Mouse (Mus musculus) intestine, embryonic 14.5 days (tissue): ENCODE measurements around the gene Trim45. TPM values are rescaled to one million over a fixed set of nuclear protein-coding genes. Genes with fewer than 3 reads are reported as not detected.

Experiments used
- ATAC-seq: fragments of 200-750 bp; cut with Nextera tagmentation; replicated peaks from 2 replicates; pipeline ENCODE4 v1.8.0; 2017; ENCODE audit warnings: low read depth, moderate number of reproducible peaks, moderate TSS enrichment, moderate library complexity; ENCODE audit not compliant: low FRiP score, low TSS enrichment
- DNase-seq: peaks from one replicate; pipeline ENCODE4 v3.0.0-alpha.2; 2018; ENCODE audit warnings: low spot score
- H3K27ac ChIP-seq: fragments of 300-500 bp; sonication (generic); 2 replicates; pipeline ENCODE4 v1.5.1; 2014; ENCODE audit warnings: low read depth, mild to moderate bottlenecking, control low read depth
- H3K27me3 ChIP-seq: fragments of 300-500 bp; sonication (generic); replicated peaks from 2 replicates; pipeline ENCODE4 v1.6.1; 2014; ENCODE audit warnings: low read length, control low read depth; ENCODE audit not compliant: control insufficient read depth, insufficient read depth
- H3K36me3 ChIP-seq: fragments of 300-500 bp; sonication (generic); 2 replicates; pipeline ENCODE4 v1.6.1; 2014; ENCODE audit warnings: low read length, control low read depth; ENCODE audit not compliant: control insufficient read depth, insufficient read depth
- H3K4me1 ChIP-seq: fragments of 300-500 bp; sonication (generic); replicated peaks from 2 replicates; pipeline ENCODE4 v1.6.1; 2014; ENCODE audit warnings: low read length, control low read depth, mixed read lengths; ENCODE audit not compliant: control insufficient read depth, insufficient read depth
- H3K4me2 ChIP-seq: fragments of 300-500 bp; sonication (generic); 2 replicates; pipeline ENCODE4 v1.6.1; 2014; ENCODE audit warnings: low read length
- H3K4me3 ChIP-seq: fragments of 300-500 bp; sonication (generic); 2 replicates; pipeline ENCODE4 v1.5.1; 2014; ENCODE audit warnings: low read depth, low read length, control low read depth, mixed read lengths
- H3K9ac ChIP-seq: fragments of 300-500 bp; sonication (generic); 2 replicates; pipeline ENCODE4 v1.6.1; 2014; ENCODE audit warnings: mild to moderate bottlenecking, low read length
- H3K9me3 ChIP-seq: fragments of 300-500 bp; sonication (generic); 2 replicates; pipeline ENCODE4 v1.6.1; 2016; ENCODE audit warnings: low read length, control low read depth; ENCODE audit not compliant: control insufficient read depth
- WGBS: fragments of 180-500 bp; shearing (Covaris S2); extraction: QIAGEN DNeasy Blood & Tissue Kit; methylation state at CpG from one replicate; pipeline ENCODE4 v1.1.7; 2014; 5-methylcytosine and 5-hydroxymethylcytosine counted together
- polyA plus RNA-seq: library from polyadenylated mRNA; unstranded; fragments of >200 nt; fragmentation: Nextera tagmentation; extraction: Ambion mirVana; gene quantifications from 2 replicates; pipeline ENCODE4 v1.2.1, GENCODE M21; 2014

Gene Trim45
- polyA plus RNA-seq, 1 experiment from 2014 or later: 4.5 TPM

GRCm38 (mm10) chr3:100906128-100906527 is 15.9 kb upstream of the Trim45 start:
- Histone ChIP-seq H3K9ac (no peak overlapping the region), H3K4me2 (no peak overlapping the region), H3K27ac (no peak overlapping the region), H3K9me3 (no peaks in the 10 kb centered on the region), H3K27me3 (no peaks in the 10 kb centered on the region), H3K4me1 (peaks cover 7% of the 10 kb centered on the region), H3K4me3 (no peak overlapping the region), H3K36me3 (no peaks in the 10 kb centered on the region)
- WGBS: 55% methylated on average over 6 of the region's 6 CpGs
- ATAC-seq: no peak
- no peak for DNase-seq

GRCm38 (mm10) chr3:100906916-100907315 is 15.1 kb upstream of the Trim45 start:
- H3K27ac ChIP-seq: no peak overlapping the region
- no peaks in the 10 kb centered on the region for H3K36me3 ChIP-seq
- DNase-seq (no peak), ATAC-seq (no peak)
- H3K9me3 ChIP-seq: no peaks in the 10 kb centered on the region
- no peak overlapping the region for H3K4me2 ChIP-seq
- peaks cover 15% of the 10 kb centered on the region for H3K4me1 ChIP-seq
- H3K27me3 ChIP-seq: no peaks in the 10 kb centered on the region
- 41% methylated on average over 3 of the region's 3 CpGs for WGBS
- no peak overlapping the region for H3K9ac ChIP-seq
- no peak overlapping the region for H3K4me3 ChIP-seq

- WGBS: 31% methylated on average over 6 of the region's 6 CpGs
These were observed 13.4 kb upstream of the Trim45 start for GRCm38 (mm10) chr3:100908594-100908993.

GRCm38 (mm10) chr3:100910621-100911020 is 11.4 kb upstream of the Trim45 start:
- Histone ChIP-seq H3K9ac (no peak overlapping the region), H3K27ac (peak overlapping the region; percentile 71), H3K4me2 (no peak overlapping the region), H3K27me3 (no peaks in the 10 kb centered on the region), H3K9me3 (no peaks in the 10 kb centered on the region), H3K4me1 (peaks cover 17% of the 10 kb centered on the region), H3K4me3 (no peak overlapping the region), H3K36me3 (no peaks in the 10 kb centered on the region)
- 27% methylated on average over 5 of the region's 5 CpGs for WGBS
- DNase-seq (no peak), ATAC-seq (no peak)

More at GRCm38 (mm10) chr3:100908594-100908993, 13.4 kb upstream of the Trim45 start:
- Histone ChIP-seq H3K4me2 (no peak overlapping the region), H3K27ac (peak overlapping the region; percentile 5; the same call in 1 of the 2 replicates), H3K4me3 (no peak overlapping the region), H3K36me3 (no peaks in the 10 kb centered on the region), H3K9me3 (no peaks in the 10 kb centered on the region), H3K9ac (no peak overlapping the region), H3K4me1 (peaks cover 17% of the 10 kb centered on the region), H3K27me3 (no peaks in the 10 kb centered on the region)
- no peak for ATAC-seq
- no peak for DNase-seq

GRCm38 (mm10) chr3:100911026-100911425 is 11.0 kb upstream of the Trim45 start:
- H3K36me3 ChIP-seq: no peaks in the 10 kb centered on the region
- no peak overlapping the region for H3K4me2 ChIP-seq
- ATAC-seq (no peak), DNase-seq (no peak)
- peak overlapping the region; percentile 71 for H3K27ac ChIP-seq
- H3K9me3 ChIP-seq: no peaks in the 10 kb centered on the region
- no peak overlapping the region for H3K9ac ChIP-seq
- H3K27me3 ChIP-seq: no peaks in the 10 kb centered on the region
- H3K4me3 ChIP-seq: no peak overlapping the region
- WGBS: 48% methylated on average over 9 of the region's 9 CpGs
- H3K4me1 ChIP-seq: peaks cover 17% of the 10 kb centered on the region

GRCm38 (mm10) chr3:100911498-100912213 is 10.3 kb upstream of the Trim45 start:
- 39% methylated on average over 7 of the region's 7 CpGs for WGBS
- peak; percentile 66; the same call in 1 of the 2 replicates for ATAC-seq
- no peaks in the 10 kb centered on the region for H3K36me3 ChIP-seq
- no peak overlapping the region for H3K4me2 ChIP-seq
- peaks cover 17% of the 10 kb centered on the region for H3K4me1 ChIP-seq
- no peak for DNase-seq
- H3K4me3 ChIP-seq: no peak overlapping the region
- no peak overlapping the region for H3K9ac ChIP-seq
- no peaks in the 10 kb centered on the region for H3K27me3 ChIP-seq
- peak overlapping the region; percentile 71 for H3K27ac ChIP-seq
- no peaks in the 10 kb centered on the region for H3K9me3 ChIP-seq

GRCm38 (mm10) chr3:100916844-100917243 is 5.2 kb upstream of the Trim45 start:
- Histone ChIP-seq H3K9ac (no peak overlapping the region), H3K27ac (no peak overlapping the region), H3K4me3 (no peak overlapping the region), H3K4me2 (no peak overlapping the region), H3K9me3 (no peaks in the 10 kb centered on the region), H3K36me3 (no peaks in the 10 kb centered on the region), H3K4me1 (peaks cover 9% of the 10 kb centered on the region; the same call in 1 of the 2 replicates), H3K27me3 (no peaks in the 10 kb centered on the region)
- DNase-seq (no peak), ATAC-seq (no peak)
- 20% methylated on average over 7 of the region's 7 CpGs for WGBS

GRCm38 (mm10) chr3:100920611-100921140 is 1.3 kb upstream of the Trim45 start:
- no peak overlapping the region for H3K27ac ChIP-seq
- WGBS: 80% methylated on average over 9 of the region's 9 CpGs
- peaks cover 19% of the 10 kb centered on the region; the same call in 1 of the 2 replicates for H3K4me1 ChIP-seq
- DNase-seq (no peak), ATAC-seq (no peak)
- no peaks in the 10 kb centered on the region for H3K9me3 ChIP-seq
- no peak overlapping the region for H3K9ac ChIP-seq
- no peak overlapping the region for H3K4me3 ChIP-seq
- H3K27me3 ChIP-seq: no peaks in the 10 kb centered on the region
- H3K4me2 ChIP-seq: no peak overlapping the region
- H3K36me3 ChIP-seq: 0 out of 2 replicates have a peak, but pooled peaks cover 3% of the 10 kb centered on the region
